Mouse (Mus musculus) liver, embryonic 14.5 days (tissue): ENCODE results near the gene Dagla. TPM values are rescaled to one million over a fixed set of nuclear protein-coding genes. Genes with fewer than 3 reads are reported as not detected.
A peak's percentile ranks its signal among the peaks of the same experiment; 100 is the strongest.

ENCODE experiments used
- ATAC-seq: fragments of 200-750 bp; cut with Nextera tagmentation; 2 replicates; pipeline ENCODE4 v1.8.0; 2017; ENCODE audit warnings: moderate number of reproducible peaks, mild to moderate bottlenecking, moderate library complexity; ENCODE audit not compliant: insufficient read depth
- DNase-seq, 3 experiments: peaks; one replicate each; pipeline ENCODE4 v3.0.0-alpha.2; 2012 to 2013; ENCODE audit warnings: low read depth in 3 of 3, low spot score in 3 of 3
- H3K27ac ChIP-seq: fragments of 300-500 bp; sonication (generic); 2 replicates; pipeline ENCODE4 v1.5.1; 2014; ENCODE audit warnings: moderate library complexity, mild to moderate bottlenecking, control low read depth, inconsistent platforms
- H3K27me3 ChIP-seq: fragments of 300-500 bp; sonication (generic); 2 replicates; pipeline ENCODE4 v1.6.1; 2014; ENCODE audit warnings: mild to moderate bottlenecking, low read length, moderate library complexity; ENCODE audit not compliant: control insufficient read depth, insufficient read depth
- H3K36me3 ChIP-seq: fragments of 300-500 bp; sonication (generic); replicated peaks from 2 replicates; pipeline ENCODE4 v1.6.1; 2014; ENCODE audit warnings: low read depth; ENCODE audit not compliant: control insufficient read depth, insufficient read depth
- H3K4me1 ChIP-seq, 2 experiments: fragments of 200-500 bp in 1 of 2; fragments of 300-500 bp in 1 of 2; sonication (generic) in 1 of 2; replicated peaks; 2 replicates each; pipeline ENCODE4 v1.6.1; 2012 to 2014; ENCODE audit warnings: antibody characterized with exemption in 1 of 2, inconsistent platforms in 1 of 2, low read length in 1 of 2; ENCODE audit not compliant: control insufficient read depth in 2 of 2, insufficient read depth in 2 of 2
- H3K4me2 ChIP-seq: fragments of 300-500 bp; sonication (generic); 2 replicates; pipeline ENCODE4 v1.6.1; 2014; ENCODE audit warnings: low read depth, mild to moderate bottlenecking, control low read depth, moderate library complexity
- H3K4me3 ChIP-seq, 2 experiments: fragments of 200-500 bp in 1 of 2; fragments of 300-500 bp in 1 of 2; sonication (generic) in 1 of 2; 2 replicates each; pipeline ENCODE4 v1.5.1; 2012 to 2014; ENCODE audit warnings: low read depth in 2 of 2, low read length in 2 of 2, mild to moderate bottlenecking in 2 of 2, control low read depth in 1 of 2, inconsistent platforms in 1 of 2, moderate library complexity in 1 of 2; ENCODE audit not compliant: insufficient read depth in 1 of 2
- H3K9ac ChIP-seq: fragments of 300-500 bp; sonication (generic); replicated peaks from 2 replicates; pipeline ENCODE4 v1.6.1; 2014; ENCODE audit warnings: mild to moderate bottlenecking, control low read depth, moderate library complexity
- H3K9me3 ChIP-seq: fragments of 300-500 bp; sonication (generic); 2 replicates; pipeline ENCODE4 v1.6.1; 2016; ENCODE audit warnings: low read length, mixed read lengths; ENCODE audit not compliant: control insufficient read depth
- CTCF ChIP-seq: IDR thresholded peaks from 2 replicates; pipeline ENCODE4 v1.5.1; 2016; ENCODE audit warnings: antibody characterized with exemption, low read depth, control low read depth
- EP300 ChIP-seq: IDR thresholded peaks from 2 replicates; pipeline ENCODE4 v1.6.1; 2016; ENCODE audit warnings: antibody characterized with exemption, low read depth
- WGBS: fragments of 180-500 bp; shearing (Covaris S2); extraction: QIAGEN DNeasy Blood & Tissue Kit; methylation state at CpG from one replicate; pipeline ENCODE4 v1.1.7; 2014; ENCODE audit not compliant: insufficient replicate concordance; 5-methylcytosine and 5-hydroxymethylcytosine counted together
- polyA plus RNA-seq, 2 experiments: library from polyadenylated mRNA; depleted of rRNA in 1 of 2; stranded (reverse) in 1 of 2; unstranded in 1 of 2; fragments of >200 nt; fragmentation: Nextera tagmentation in 1 of 2; extraction: Ambion mirVana in 1 of 2; gene quantifications; 2 replicates each; pipeline versions ENCODE4 v1.2.1 to v1.2.3; 2012 to 2014

Dagla gene
- polyA plus RNA-seq, 2 experiments: 0.09 to 0.30 TPM

DNA sequence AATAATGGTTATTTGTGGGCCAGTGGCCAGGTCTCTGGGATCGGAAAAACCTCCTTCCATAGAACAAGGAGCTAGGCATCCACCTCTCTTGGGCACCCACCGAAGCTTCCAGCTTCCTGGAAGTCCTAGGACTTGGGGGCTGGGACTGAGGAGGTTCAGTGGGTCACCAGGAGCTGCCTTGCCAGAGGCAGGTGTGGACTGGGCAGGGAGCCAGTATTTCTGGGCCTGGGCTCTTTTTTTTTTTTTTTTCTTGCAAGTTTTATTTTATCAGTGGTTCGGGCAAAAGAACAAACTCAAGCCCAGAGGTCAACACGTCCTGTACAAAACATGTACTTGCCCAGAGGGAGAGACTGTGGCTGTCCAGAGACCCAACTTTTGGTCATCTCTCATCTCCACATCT lies 78.9 kb downstream of the Dagla start:
- H3K27ac ChIP-seq: no peak overlapping the region
- no peak overlapping the region for H3K9ac ChIP-seq
- peaks cover 0 to 8% of the 10 kb centered on the region in 2 experiments; a peak in 1 of 4 replicates for H3K4me1 ChIP-seq
- 53% methylated on average over 4 of the region's 4 CpGs for WGBS
- H3K4me2 ChIP-seq: no peak overlapping the region
- no peak overlapping the region for H3K4me3 ChIP-seq
- DNase-seq (no peak), ATAC-seq (no peak)
- TF ChIP-seq EP300: no peak
- no peaks in the 10 kb centered on the region for H3K9me3 ChIP-seq
- no peaks in the 10 kb centered on the region for H3K27me3 ChIP-seq
- H3K36me3 ChIP-seq: no peaks in the 10 kb centered on the region

- DNase-seq (no peak), ATAC-seq (peak; percentile 9; the same call in 1 of the 2 replicates)
- H3K9ac ChIP-seq: no peak overlapping the region
- no peak overlapping the region for H3K4me2 ChIP-seq
- H3K4me1 ChIP-seq: peaks cover 0 to 8% of the 10 kb centered on the region in 2 experiments; a peak in 1 of 4 replicates
- H3K36me3 ChIP-seq: no peaks in the 10 kb centered on the region
- 36% methylated on average over 26 of the region's 26 CpGs for WGBS
- no peaks in the 10 kb centered on the region for H3K27me3 ChIP-seq
- H3K27ac ChIP-seq: no peak overlapping the region
- TF ChIP-seq CTCF: 0 out of 2 replicates have a peak, but pooled peaks have one; percentile 8
- no peak for TF ChIP-seq EP300
- H3K4me3 ChIP-seq: no peak overlapping the region
- H3K9me3 ChIP-seq: no peaks in the 10 kb centered on the region
Observed at GRCm38 (mm10) chr19:10224637-10225453, 79.8 kb downstream of the Dagla start.

GRCm38 (mm10) chr19:10223561-10223960 lies 81.1 kb downstream of the Dagla start:
- no peak for ATAC-seq

GRCm38 (mm10) chr19:10222656-10223055 lies 82.0 kb downstream of the Dagla start:
- Histone ChIP-seq H3K4me2 (no peak overlapping the region), H3K4me1 (peaks cover 0 to 8% of the 10 kb centered on the region in 2 experiments; a peak in 1 of 4 replicates), H3K9ac (no peak overlapping the region), H3K36me3 (no peaks in the 10 kb centered on the region), H3K4me3 (no peak overlapping the region), H3K27me3 (no peaks in the 10 kb centered on the region), H3K9me3 (no peaks in the 10 kb centered on the region), H3K27ac (no peak overlapping the region)
- 27% methylated on average over 8 of the region's 8 CpGs for WGBS
- TF ChIP-seq EP300 (no peak), CTCF (no peak)
- no peak for ATAC-seq
- DNase-seq: no peak

More at GRCm38 (mm10) chr19:10223561-10223960, 81.1 kb downstream of the Dagla start:
- Histone ChIP-seq H3K27ac (no peak overlapping the region), H3K4me1 (peaks cover 0 to 8% of the 10 kb centered on the region in 2 experiments; a peak in 1 of 4 replicates), H3K36me3 (no peaks in the 10 kb centered on the region), H3K27me3 (no peaks in the 10 kb centered on the region), H3K9me3 (no peaks in the 10 kb centered on the region), H3K4me3 (no peak overlapping the region), H3K4me2 (no peak overlapping the region), H3K9ac (no peak overlapping the region)
- TF ChIP-seq EP300 (no peak), CTCF (no peak)
- no peak for DNase-seq
- WGBS: 37% methylated on average over 4 of the region's 4 CpGs

DNA sequence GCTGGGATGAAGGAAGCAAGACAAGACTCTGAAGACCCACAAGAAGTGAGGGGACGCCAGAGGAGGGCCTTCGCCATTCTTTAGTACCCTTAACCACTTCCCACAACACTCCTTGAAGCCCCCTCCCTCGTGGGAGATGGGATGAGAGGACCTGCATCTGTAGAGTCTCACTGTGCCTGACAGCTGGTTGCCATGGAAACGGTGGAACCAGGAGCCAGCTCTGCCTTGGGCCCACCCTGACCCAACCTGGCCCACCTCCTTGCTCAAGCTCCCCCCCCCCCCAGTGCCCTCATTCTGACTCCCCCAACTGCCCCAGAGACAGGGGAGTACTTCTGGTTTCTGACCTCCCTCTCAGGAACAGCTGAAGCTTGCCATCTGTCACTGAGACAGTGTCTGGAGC lies 83.1 kb downstream of the Dagla start:
- DNase-seq: no peak

More for the DNA sequence above, 83.1 kb downstream of the Dagla start:
- TF ChIP-seq CTCF (no peak), EP300 (no peak)
- Histone ChIP-seq H3K9me3 (no peaks in the 10 kb centered on the region), H3K4me1 (peaks cover 0 to 8% of the 10 kb centered on the region in 2 experiments; a peak in 1 of 4 replicates), H3K27ac (no peak overlapping the region), H3K4me3 (no peak overlapping the region), H3K9ac (no peak overlapping the region), H3K4me2 (no peak overlapping the region), H3K36me3 (no peaks in the 10 kb centered on the region), H3K27me3 (no peaks in the 10 kb centered on the region)
- no peak for ATAC-seq
- 40% methylated on average over 4 of the region's 4 CpGs for WGBS
